Mouse (Mus musculus) T-helper 1 cell (primary cell): ENCODE measurements around the gene Dbndd2.

Experiments used
- in situ Hi-C: fragments of 300-600 bp; cut with MboI, MseI; formaldehyde crosslinking; loops from one replicate; pipeline ENCODE4 v1.15.1; 2025; ENCODE audit warnings: high pct_unique_total_duplicates

Gene Dbndd2

DNA sequence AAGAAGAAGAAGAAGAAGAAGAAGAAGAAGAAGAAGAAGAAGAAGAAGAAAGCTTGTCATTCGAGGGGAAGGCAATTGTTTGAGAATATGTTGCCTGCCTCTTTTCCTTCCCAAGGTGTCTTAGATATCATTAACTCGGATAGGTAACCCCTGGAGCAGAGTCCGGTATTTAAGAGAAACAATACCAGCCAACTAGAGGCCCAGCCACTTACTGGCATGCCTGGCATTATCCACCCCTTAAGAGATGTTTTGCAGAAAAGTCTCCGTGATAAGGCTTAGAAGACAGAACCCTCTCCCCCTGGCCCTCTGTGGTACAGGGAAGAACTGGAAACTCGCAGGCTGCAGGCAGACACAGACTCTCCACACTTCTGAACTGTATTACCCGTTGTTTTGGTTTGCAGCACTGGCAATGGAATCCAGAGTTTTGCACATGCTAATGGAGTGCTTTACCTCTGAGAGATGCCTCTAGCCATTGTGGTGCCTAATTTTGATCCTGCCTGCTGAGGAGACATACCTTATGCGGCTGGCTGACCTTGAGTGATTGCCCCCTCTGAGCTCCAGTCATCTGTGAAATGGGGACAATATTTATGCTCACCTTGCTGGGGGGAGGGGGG lies 31.9 kb upstream of the Dbndd2 start:
- in situ Hi-C loops = no loop called here

DNA sequence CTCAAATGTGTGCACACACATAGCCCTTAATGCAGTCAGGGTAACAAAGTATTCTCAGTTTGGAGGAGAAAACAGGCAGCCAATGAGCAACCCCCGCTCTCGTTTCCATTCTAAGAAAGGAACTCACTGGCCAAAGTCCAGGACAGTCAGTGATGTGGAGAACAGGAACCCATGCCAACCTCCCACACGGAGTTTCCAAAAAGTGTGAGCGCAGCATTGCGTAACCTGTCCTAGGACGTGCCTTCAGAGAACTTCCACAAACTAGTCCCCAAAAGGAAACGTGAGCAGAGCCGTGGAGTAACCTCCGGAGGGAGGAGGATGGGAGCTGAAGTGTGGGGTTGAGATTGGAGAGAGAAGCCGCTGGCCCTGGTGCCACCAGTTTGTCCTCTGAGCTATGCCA lies 31.1 kb upstream of the Dbndd2 start:
- in situ Hi-C loops = no loop called here

DNA sequence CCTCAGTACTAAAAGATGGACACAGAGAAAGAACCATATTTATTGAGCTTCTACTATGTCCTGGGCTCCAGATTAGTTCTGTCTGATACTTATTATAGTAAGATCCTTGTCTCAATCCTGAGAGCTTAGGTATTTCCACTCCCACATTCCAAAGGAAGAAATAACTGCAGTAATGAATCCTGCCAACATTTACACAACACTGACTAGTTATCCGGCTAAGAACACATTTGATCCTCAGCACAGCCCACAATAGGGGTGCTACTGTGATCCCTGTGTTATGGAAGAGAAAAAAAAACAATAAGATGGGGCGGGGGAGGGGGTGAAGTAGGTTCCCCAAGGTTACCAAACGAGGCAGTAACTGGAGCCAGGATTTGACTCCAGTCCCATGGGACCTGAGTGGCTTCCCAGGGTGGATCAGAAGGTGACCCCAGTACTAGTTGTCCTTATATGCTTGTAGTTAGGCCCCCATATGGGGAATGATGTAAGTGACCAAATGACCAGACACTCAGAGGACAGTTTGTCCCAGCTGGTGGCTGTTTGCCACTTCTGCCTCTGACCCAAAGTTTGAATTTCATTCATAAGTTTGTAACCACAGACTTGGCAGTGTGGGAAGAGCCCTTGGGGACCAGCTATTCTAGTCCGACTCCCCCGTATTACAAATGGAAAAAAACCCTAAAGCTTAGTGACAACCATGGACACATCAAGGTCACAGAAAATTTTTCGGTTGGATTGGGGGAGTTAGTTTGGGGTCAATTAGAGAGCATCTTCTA lies 30.3 kb upstream of the Dbndd2 start:
- in situ Hi-C loops = no loop called here

DNA sequence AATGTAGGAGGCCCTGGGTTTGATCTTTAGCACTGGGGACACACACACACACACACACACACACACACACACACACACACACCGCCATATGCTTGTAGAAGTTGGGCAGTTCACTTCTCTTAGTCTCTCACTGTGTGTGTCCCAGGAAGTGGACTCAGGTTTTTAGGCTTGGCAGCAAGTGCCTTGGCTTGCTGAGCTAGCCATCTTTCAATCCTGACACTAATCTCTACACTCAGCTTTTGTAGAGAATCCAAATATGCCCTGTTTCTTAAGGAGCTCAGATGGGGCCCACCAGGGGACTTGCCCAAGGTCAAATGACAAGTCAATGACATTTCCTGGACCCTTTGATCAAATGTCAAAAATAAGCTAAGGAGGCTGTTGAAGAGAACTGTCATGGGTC lies 29.5 kb upstream of the Dbndd2 start:
- in situ Hi-C loops = no loop called here

DNA sequence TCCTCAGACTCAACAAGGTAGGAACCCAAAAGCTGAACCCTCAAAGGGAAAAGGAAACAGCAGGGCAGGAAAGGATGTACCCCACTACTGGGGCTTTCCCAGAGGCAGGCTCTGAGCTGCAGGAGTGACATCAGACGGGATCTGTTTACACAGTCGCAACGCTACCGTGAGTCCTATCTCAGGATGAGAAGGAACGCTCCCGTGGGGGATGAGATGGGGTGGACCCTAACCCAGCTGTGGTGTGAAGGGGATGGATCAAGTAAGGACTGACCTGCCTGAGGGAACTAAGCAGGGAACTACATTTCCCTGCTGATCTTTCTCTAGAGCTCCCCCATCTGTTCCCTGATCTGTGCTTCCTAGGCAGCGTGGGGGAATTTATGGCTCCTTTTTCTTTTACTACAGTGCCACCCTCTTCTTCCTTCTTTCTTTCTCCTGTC lies 29.0 kb upstream of the Dbndd2 start, which contains the start of gene Sys1:
Gene Sys1, plus strand, starts transcription at position 101 of the 437 bp plus-strand sequence.
- in situ Hi-C loops = no loop called here

DNA sequence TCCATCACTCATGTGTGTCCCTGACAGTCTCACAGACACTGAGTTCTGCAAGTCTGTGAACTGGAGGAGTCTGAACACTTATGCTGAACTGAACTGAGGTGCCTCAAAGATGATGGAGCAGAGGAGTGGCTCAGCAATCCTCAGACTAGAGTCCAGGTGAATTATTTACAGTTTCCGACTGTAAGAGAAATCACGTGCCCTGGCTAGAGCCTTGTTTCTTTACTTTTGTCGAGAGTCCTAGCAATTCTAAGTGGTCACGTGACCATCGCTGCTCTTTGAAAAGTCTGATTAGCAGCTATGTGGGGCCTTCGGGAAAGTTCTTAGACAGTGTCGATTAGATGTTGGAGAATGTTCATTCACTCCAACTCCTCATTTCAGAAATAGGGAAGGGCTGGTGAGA lies 28.0 kb upstream of the Dbndd2 start:
- in situ Hi-C loops = no loop called here

DNA sequence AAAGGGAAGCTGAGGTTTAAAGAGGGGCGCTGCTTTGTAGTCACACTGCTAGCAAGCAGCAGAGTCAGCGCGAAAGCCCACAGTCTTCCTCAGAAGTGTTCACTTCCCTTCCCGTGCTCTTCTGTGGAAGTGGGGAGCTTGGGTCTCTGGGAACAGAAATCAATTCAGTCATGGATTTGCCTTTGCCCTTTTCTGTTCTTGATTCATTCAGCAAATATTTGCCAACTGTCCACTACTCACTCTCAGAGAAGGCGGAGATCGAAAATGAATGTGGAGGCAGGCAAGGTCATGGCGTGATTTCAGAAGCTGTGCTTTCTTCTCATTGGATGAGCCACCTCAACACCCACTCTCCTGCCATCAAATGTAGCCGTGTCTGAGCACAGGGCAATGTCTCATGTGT lies 27.4 kb upstream of the Dbndd2 start:
- in situ Hi-C loops = no loop called here

DNA sequence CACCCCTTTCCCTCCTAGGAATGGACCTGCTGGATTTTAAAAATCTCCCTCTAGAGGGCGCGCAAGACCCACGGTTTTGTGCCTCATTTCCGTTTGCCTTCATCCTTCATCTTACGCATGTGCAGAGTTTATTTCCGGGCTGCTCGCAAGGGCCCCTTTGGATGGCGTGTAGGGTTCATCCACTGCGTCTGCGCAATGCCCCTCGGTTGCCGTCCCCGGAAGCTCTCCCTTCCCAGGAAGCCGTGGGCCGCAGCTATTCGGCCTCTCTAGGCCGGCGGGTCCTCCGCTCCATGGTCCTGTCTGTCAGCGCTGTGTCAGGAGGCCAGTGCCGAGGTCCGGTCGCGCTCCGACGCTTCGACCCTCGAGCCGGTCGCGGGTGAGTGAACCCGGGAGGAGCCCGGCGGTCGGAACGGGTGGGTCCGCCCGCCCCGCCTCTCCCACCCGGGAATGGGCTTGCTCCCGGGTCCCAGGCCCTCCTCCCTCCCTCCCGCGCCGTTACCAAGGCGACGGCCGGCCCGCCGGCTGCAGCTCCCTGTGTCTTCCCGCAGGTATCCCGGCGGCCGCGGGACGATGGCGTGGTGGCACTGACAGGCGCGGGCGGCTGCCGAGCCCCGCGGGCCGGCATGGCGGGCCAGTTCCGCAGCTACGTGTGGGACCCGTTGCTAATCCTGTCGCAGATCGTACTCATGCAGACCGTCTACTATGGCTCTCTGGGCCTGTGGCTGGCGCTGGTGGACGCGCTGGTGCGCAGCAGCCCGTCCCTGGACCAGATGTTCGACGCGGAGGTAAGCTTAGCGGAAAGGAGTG lies 25.0 kb upstream of the Dbndd2 start, which contains the start of gene Gm20458:
Gene Gm20458, plus strand, starts transcription at position 223 of the 807 bp plus-strand sequence.
- in situ Hi-C loops = loop anchor here (5.0 kb wide), 1 partner anchor 71 kb away; no protein-coding TSS in a partner anchor

DNA sequence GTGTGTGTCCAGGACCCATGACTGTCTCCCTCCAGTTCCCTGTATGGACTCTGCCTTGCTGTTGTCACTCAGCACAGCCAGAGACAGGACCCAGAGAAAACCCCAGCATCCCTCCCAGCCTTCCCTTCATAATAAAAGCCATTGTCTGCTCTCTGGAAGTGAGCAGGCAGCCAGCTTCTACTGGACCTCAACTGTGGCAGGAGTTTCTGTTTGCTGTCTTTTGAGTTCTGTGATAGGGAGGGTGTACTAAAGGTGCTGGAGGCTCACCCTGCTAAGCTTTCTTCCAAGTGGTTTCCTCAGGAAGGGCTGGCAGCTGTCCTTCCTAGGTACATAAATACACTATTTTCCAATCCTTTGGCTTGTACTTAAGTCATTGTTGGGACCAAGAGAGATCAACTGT lies 20.7 kb upstream of the Dbndd2 start:
- in situ Hi-C loops = no loop called here

DNA sequence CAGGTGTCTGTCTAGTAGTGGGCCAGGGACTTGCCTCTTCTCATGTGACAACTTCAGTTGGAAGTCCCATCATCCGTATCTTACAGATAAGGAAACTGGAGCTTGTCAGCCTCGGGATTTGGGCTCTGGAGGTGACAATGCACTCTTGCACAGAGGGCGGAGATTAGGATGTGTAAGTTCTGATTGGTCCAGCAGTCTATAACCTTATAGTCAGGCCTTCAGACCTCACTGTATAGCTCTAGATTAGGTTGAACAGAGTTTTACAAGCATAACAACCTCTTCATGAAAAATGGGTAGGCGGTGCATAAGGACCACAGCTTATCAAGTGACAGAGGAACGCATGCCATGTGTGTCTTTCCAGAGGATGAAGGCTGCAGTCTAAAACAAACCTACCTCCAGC lies 19.1 kb upstream of the Dbndd2 start:
- in situ Hi-C loops = no loop called here

DNA sequence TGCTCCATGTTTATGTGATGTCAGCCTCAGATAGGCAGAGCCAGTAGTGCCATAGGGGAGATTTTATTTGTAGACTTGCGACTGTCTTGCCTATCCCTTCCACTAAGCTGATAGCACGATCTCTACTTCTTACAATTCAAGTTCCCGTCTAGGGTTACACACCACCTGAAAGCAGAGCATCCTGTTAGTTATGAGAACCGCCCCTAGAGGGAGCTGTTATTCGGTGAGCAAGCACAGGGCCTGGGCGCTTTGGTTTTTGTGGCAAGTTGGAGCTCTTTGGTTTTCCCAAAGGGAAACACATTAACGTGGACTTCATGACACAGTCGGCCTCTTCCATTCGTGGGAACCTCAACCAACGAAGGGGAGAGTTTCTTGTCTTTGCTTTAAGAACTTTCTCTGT lies 15.7 kb upstream of the Dbndd2 start:
- in situ Hi-C loops = no loop called here

DNA sequence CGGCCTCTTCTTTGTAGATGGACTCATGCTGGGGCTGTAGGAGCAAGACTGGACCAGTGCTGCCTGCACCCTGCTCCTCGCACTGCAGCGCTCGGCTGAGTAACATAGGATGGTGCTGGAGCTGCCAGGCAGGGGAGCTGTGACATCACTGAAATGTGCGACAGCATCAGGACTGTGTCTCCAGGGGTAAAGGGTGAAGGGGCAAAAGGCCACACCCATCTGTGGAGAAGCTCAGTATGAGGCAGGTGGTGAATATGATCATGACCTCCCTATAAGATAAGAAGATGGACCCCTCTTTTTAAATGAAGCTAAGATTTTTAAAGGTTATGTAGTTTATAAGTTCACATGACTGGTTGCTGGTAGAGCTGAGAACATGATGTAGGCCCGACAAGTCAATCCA lies 12.3 kb upstream of the Dbndd2 start, which contains the start of gene Trp53tg5:
Gene Trp53tg5, minus strand, starts transcription at position 101 of the 400 bp plus-strand sequence.
- in situ Hi-C loops = no loop called here

DNA sequence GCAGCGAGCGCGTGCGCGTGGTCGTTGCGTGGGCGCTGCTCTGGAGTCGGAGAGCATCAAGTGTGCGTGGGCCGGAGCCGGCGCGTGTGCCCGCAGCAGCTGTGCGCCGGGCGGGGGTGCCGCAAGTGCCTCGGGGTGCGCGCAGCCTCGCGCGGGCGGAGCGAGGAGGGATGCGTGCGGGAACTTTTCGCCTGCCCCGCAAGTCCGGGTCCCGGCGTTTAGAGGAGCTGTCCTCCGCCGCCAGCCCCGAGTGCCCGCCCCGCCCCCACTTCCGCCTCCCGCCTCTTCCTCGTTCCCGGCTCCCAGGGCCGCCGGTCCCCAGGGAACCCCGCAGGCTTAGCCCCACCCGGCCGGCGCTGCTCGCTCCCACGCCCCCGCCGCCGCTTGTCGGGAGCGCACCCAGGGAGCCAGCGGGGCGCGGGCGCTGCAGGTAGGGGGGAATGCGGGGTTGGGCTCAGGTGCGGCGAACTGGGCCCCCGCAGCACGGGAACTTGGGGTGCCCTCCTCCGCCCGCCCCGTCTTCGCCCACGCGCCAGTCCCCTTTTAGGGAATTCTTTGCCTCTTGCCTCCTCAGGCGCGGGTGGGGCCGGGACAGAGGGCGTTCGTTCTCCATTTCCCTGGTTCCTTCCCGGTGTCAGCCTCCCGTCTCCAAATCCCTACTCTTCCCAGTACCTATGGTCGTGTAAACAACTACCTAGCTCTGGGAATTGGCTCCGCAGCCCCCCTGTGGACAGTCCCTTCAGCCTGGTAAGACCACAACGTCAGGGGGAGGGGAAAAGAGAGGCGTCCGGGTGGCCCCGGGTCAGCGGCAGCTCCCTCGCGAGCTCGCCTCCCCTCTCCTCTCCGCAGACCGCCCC lies 580 bp downstream of the Dbndd2 start:
- in situ Hi-C loops = loop anchor here (10.0 kb wide), 1 partner anchor 918 kb away; the partner anchor contains the start of gene Ocstamp

DNA sequence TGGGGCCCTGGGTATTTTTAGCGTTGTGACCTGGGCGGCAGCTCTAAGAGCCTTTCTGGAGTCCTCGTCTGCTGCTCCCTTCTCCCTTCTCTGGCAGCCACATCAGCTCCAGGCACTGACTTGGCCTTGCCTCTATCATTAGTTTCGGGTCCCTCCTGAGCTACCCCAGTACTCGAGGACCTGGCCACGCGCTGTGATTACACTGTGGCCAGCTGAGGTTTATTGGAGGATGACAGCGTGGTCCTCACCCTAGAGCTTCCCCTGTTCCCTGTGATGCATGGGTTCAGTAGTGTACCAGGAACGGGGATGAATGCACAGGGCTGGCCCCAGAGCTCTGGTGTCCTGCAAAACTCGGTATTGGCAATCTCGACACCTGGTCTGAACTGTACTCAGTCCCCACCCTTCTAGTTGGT lies 1.2 kb downstream of the Dbndd2 start:
- in situ Hi-C loops = loop anchor here (10.0 kb wide), 1 partner anchor 918 kb away; the partner anchor contains the start of gene Ocstamp

DNA sequence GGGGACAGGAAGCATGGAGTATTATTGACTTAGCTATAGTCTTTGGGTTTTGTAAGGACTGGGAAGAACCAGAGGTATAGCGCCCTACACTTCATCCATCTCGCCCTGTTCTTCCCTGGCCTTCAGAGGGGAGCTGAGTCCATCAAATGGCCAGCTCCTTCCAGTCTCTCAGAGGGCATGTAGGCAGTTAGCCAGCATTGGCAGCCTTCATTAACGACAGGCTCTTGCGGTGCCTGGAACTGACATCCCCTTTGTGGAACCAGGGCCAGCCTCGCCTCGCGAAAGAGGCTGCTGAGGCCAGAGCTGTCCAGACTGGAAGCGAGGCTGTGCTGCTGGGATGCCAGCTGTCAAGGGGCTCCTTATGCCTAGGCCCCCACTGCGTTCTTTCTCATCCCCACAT lies 1.9 kb downstream of the Dbndd2 start:
- in situ Hi-C loops = loop anchor here (10.0 kb wide), 1 partner anchor 917 kb away; the partner anchor contains the start of gene Ocstamp

DNA sequence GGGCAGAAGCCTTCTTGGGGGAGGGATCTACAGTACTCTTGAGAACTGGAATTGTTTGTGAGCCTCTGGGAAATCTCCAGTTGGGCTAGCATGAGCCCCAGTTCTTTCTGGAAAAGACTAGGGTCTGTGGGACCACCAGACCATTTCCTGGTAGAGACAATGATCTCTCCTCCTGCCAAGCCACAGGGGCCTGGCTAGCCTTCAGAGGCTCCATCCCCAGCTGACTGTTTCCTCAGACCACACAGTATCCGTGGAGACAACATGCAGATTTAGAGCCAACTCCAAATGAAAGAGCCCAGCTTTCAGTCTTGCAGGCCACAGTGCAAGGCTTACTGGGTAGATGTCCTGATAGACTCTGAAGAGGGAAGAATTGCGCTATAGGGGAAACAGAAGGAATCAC lies 8.2 kb downstream of the Dbndd2 start:
- in situ Hi-C loops = no loop called here

DNA sequence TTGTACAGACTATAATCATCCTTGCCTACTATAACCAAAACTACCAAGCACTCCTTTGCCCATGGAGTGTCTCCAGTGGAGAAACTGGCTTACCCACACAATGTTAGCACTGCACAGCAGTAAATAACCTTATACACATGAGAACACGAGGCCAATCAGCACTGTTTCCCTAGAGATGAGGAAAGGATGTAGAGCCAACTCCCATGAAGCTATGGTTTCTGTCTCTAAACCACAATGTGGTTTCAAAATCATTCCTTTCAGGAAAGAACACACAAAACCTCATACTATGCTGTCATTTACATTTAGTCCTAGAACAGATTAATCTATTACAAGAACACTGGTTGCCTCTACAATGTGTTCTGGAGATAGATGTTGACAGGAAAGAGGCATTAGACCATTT lies 10.4 kb downstream of the Dbndd2 start:
- in situ Hi-C loops = no loop called here

DNA sequence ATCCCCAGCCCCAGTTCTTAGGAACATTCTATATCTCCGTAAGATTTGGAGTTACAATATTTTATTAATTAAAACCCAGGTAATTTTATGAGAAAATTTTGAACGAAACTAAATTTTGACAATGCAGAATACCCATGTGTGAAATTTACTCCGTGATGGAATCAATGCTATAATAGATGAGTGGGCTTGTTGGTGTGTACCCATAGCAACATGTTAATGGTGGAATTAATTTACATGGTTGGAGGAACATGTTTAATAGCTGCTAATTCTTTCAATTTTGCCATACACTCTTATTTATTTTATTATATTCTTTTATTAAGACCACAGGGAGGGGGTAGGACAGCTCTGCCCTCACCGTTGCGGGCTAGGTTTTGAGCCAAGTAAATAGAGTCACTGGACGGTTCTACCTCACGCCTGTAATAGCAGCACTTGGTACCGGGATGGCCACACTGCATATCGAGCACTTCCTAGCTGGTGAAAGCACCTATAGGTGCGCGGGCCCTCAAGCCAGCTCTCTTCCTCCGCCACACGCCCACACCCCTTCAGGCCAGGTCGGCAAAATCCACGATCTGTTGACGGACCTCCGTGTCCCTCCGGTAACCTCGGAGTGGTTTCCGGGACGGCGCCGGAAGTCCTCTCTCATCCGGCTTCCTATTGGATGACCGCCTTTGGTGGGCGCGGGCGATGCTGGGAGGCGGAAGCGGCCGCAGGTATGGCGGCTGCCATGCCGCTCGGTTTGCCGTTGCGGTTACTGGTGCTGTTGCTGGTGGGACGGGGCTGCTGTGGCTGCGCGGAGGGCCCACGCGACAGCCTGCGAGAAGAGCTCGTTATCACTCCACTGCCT lies 11.2 kb downstream of the Dbndd2 start, which contains the start of gene Pigt:
Gene Pigt, plus strand, starts transcription at position 674 of the 844 bp plus-strand sequence.
- in situ Hi-C loops = no loop called here

DNA sequence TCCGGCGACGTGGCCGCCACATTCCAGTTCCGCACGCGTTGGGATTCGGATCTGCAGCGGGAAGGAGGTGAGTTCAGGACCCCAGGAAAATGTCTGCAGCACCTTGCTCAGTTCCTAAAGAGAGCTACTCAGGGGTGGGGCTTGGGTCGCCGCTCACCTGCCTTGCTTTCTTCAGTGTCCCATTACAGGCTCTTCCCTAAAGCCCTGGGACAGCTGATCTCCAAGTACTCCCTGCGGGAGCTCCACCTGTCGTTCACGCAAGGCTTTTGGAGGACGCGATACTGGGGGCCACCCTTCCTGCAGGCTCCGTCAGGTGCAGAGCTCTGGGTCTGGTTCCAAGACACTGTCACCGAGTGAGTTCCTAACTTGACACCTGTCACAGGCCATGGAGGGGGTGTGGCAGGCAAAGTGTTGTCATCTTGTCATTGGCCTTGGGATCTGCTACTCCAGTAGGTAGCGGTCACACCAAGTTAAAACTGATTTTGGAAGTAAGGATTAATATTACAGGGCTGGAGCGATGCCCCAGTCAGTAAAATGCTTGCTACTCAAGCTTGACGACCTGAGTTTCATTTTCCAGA lies 11.9 kb downstream of the Dbndd2 start:
- in situ Hi-C loops = no loop called here

DNA sequence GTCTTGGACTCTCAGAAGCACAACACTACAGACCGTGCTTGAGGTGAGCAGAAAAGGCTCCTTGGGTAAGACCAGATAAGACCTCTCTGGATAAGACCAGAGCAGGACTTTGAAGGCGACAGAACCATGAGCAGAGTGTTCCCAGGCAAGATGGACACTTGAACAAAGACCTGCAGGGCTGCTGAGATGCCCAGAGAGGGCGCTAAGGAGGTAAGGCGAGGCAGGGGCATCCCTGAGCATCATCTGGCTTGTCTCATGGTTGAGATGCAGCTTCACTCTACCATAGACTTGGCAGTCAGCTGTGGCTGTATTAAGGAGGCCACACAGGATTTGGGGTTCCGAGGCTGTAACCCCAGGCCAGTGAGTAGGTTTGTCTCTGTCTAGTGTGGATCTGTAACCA lies 13.4 kb downstream of the Dbndd2 start:
- in situ Hi-C loops = no loop called here
